Mouse (Mus musculus): ENCODE results near the gene Sox9.

Gene Sox9

DNA sequence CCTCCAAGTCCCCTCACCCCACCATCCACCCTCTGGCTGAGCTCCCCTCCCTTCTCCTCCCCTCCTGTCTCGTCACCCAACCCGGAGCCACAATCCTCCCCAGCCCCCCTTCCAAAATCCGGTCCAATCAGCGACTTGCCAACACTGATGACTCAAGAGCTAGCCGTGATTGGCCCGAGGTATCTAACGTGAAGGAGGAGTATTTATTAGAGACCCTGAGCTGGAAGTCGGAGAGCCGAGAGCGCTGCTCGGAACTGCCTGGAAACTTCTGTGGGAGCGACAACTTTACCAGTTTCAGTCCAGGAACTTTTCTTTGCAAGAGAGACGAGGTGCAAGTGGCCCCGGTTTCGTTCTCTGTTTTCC is at the start of gene Sox9:
Gene Sox9 (plus strand): TSS at position 231 of the 363 bp plus-strand sequence.
- peak; percentile 31 for DNase-seq

GRCm38 (mm10) chr11:112732401-112732800 is 49.6 kb upstream of the Sox9 start:
- no peak for DNase-seq

DNA sequence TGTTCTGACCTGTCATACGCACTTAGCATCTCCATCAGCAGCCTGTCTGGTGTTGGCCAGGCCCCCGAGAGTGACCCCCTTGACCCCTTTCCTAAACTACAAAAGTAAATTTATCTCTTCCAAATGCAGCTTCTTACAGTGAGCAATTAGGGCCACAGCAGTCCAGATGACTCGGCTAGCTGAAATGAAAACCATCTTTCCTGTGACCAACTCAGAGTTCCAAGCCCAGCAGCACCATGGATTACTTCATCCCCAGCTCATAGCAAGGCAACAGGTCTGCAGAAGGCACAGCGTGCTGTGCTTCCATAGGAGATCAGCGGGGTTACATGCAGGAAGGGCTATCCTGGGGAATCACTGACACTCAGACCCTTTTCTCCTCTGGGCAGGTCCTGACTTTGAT is 45.0 kb upstream of the Sox9 start:
- DNase-seq: no peak

DNA sequence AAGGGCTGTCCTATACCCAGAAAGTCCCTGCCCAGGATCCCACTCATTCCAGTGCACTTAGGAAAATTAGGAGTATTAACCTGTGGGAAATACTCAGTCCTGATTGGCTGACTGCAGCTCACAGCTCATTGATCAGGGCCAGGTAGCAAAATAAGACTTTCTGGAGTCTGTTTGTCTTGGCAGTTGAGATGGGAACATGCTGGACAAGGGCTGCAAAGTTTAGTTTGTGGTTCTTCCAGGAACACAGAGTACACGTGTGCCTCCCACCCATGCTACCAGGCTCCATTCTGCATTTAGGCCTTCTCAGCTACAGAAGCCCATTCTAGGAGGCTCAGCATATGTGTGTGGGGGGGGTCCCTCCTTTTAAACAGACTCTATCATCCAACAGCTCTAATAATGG is 42.3 kb upstream of the Sox9 start:
- DNase-seq: no peak

DNA sequence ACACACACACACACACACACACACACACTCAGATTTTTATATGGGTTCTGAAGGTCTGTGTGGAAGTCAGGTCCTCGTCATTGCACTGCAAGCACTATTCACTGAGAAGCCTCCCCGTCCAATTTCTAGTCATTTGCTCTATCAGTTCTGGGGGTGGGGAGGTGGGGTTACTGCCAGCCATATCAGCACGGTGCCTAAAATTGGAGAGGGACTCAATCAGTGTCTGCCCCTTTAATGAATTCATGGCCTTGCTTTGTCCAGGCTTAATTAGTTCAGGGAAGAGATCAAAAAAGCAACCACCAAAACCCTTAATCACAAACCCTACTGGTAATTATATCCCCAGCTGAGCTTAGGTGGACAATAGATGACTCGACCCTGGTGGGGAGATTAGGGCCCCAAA is 25.5 kb upstream of the Sox9 start:
- no peak for DNase-seq

GRCm38 (mm10) chr11:112758056-112758455 is 24.0 kb upstream of the Sox9 start:
- no peak for DNase-seq

- no peak for DNase-seq
Observed at GRCm38 (mm10) chr11:112766956-112767355, 15.1 kb upstream of the Sox9 start.

- DNase-seq: no peak
Observed at GRCm38 (mm10) chr11:112767531-112768041, 14.4 kb upstream of the Sox9 start.

DNA sequence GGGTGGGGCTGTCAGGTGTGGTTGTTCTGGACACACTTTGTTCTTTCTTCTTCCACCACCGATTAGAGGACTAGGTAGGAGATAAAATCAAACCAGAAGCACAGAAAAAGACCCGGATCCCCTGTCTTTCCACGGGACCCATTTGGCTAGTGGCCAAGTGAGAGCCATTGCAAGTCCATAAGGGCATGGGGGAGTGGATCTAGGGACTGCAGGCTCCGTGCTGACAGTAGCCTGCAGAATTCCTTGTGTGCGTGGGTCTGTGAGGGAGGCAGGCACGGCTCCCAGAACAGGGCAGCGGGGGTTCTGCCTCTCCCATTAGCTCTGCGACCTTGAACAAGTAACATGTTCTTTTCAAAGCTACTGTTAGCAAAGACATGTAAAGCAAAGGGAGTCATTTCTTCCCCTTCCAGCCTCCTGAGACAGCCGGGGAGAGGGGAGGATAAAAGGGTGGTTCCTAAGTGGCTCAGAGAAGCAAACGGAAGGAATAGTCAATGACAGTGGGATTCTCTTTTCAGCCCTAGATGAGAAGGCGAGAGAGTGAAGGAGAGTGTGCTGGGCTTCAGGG is 9.2 kb upstream of the Sox9 start:
- no peak for DNase-seq

DNA sequence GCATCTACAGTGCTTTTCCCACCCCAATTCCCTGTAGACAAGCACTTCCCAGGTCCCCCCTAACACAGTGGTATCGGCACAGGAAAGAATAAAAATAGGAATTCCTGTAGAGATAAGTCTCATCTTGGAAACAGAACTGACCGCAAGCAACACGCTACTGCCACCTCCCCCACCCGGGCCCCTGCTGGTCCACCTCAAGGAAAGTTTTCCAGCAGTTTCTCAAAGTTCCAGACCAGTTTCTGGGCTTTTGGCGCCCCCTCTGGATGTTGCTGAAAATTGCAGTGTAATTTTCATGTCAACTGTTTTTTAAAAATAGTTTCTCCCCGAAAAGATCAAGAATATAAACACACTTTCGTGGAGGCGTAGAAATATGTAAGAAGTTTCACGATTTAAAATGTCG is 2.3 kb upstream of the Sox9 start:
- DNase-seq: no peak

DNA sequence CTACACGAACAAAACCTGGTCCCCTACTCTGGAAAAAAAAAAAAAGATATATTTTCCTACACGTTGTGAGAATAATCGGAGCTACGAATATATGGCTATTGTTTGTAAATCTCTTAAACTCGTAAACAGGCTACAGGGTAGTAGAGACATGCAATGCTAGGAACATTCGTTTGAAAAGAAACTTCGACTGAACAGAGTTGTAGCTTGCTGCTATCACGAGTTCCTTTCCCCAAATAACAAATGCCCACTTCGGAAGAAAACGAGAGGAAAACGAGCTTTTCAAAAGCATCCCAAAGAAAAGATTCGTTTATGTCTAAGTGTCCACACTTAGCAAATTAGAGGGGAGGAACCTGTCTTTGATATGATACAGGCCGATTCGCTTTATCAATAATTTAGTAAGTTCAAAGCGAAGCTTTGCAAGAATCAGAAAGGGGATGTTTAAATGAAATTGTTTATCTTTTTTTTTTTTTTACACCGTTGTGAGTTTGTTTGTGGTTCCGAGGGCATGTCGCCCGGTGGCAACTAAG is 1.6 kb upstream of the Sox9 start:
- no peak for DNase-seq

GRCm38 (mm10) chr11:112781035-112781911 is 751 bp upstream of the Sox9 start:
- no peak for DNase-seq

- DNase-seq: no peak
Observed at GRCm38 (mm10) chr11:112782357-112783121, 515 bp downstream of the Sox9 start.

GRCm38 (mm10) chr11:112783401-112784346 is 1.6 kb downstream of the Sox9 start:
- no peak for DNase-seq

- DNase-seq: no peak
Observed at GRCm38 (mm10) chr11:112784347-112784902, 2.4 kb downstream of the Sox9 start.

GRCm38 (mm10) chr11:112784903-112785381 is 2.9 kb downstream of the Sox9 start:
- no peak for DNase-seq

GRCm38 (mm10) chr11:112785581-112785980 is 3.6 kb downstream of the Sox9 start:
- no peak for DNase-seq

- no peak for DNase-seq
Observed at GRCm38 (mm10) chr11:112786427-112786826, 4.4 kb downstream of the Sox9 start.

GRCm38 (mm10) chr11:112788296-112788695 is 6.3 kb downstream of the Sox9 start:
- no peak for DNase-seq

- DNase-seq: no peak
Observed at GRCm38 (mm10) chr11:112796379-112796778, 14.4 kb downstream of the Sox9 start.

DNA sequence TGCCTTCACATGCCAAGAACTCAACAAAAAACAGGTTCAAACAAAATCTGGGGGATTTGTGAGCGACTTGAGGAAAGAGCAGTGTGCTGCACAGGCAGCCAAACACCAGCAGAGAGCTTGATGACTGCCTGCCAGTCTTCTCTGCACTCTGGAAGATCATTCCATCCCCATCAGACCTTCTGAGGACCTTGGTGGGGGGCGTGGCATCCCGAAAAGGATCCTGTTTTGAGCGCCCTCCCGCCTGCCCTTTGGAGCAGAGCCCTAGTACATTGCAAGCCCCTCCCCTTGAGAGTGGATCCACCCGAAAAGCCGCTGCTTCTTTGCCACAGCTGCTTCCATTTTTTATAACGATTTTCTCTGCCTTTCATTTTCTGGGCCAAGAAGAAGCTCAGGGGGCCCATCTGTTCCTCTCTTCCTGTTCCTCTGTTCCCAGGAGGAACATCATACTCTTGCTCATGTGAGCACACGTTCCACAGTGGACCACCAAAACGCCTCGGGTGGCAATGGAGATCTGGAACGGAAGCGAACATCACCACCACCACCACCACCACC is 16.9 kb downstream of the Sox9 start:
- no peak for DNase-seq
